Mouse (Mus musculus): ENCODE data around the gene Tmem213.

DNA sequence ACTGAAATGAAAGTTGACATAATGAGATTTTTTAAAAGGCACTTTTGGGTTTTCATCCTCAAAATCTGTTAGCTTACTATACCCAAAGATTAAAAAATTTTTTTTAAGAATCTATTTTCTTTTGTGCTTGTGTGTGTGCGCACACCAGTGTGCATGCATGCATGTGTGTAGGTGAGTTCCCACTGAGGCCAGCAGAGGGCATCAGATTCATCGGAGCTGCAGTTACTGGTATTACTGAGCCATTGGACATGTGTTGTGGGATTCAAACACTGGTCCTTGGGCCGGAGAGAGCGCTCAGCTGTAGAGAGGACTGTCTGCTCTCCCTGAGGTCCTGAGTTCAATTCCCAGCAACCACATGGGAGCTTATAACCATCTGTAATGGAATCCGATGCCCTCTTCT lies 20.8 kb downstream of the Tmem213 start:
- TF ChIP-seq POLR2A (IDR thresholded peaks at IDR 0.05; ENCODE audit: control insufficient read depth in 1 of 2, insufficient read depth in 1 of 2, low read depth in 1 of 2, low read length in 2 of 2, poor library complexity in 1 of 2), result no peak
- TF ChIP-seq CTCF (IDR thresholded peaks at IDR 0.05 in 2 of 3, conservative IDR thresholded peaks at IDR 0.05 in 1 of 3; ENCODE audit: control insufficient read depth in 1 of 3, insufficient read depth in 1 of 3, low read depth in 2 of 3, low read length in 3 of 3, poor library complexity in 1 of 3, severe bottlenecking in 1 of 3), result peak; percentile 22 to 35 (median 33); a peak in 5 of 6 replicates
- no peak for TF ChIP-seq POLR2AphosphoS2 (IDR thresholded peaks at IDR 0.05; ENCODE audit: low read length)
- no peak for TF ChIP-seq TAL1 (IDR thresholded peaks at IDR 0.05; ENCODE audit: low read length)
- TF ChIP-seq CHD2 (IDR thresholded peaks at IDR 0.05; ENCODE audit: low read length), result no peak
- TF ChIP-seq USF1 (IDR thresholded peaks at IDR 0.05; ENCODE audit: low read depth, low read length), result no peak

Measured in MEL (cell line).